ENCODE assay signal across 23 mouse cellular contexts in genomic region chr17:45682843-45683242, GRCm38 (mm10). TPM values are rescaled to one million over a fixed set of nuclear protein-coding genes. Genes with fewer than 3 reads are reported as not detected.
"Had no signal": no experiment of that assay in that cellular context is flagged by ENCODE, and none has a peak within 500 bp of the region (broad histone marks: within the 10 kb centered on the region; RNA-seq: fewer than 3 reads in every experiment).

No protein-coding gene starts in this region.

- H3K9ac ChIP-seq: liver, embryonic 13.5 days; liver, embryonic 15.5 days; liver, postnatal 0 days; lung, embryonic 15.5 days; midbrain, embryonic 13.5 days; midbrain, embryonic 15.5 days; neural tube, embryonic 12.5 days; stomach, embryonic 15.5 days had no signal

- DNase-seq: liver, embryonic 13.5 days; liver, postnatal 0 days; lung, postnatal 10 days; right cerebral cortex, postnatal 14 days; thymus, adult 18-20 months; thymus, postnatal 14 days; thymus, postnatal 36 days had no signal

- ATAC-seq: liver, postnatal 0 days; midbrain, embryonic 13.5 days; midbrain, embryonic 15.5 days had no signal

- H3K27ac ChIP-seq: liver, embryonic 13.5 days; liver, embryonic 15.5 days; lung, embryonic 15.5 days; macrophage; midbrain, embryonic 13.5 days; midbrain, embryonic 15.5 days; neural tube, embryonic 12.5 days; stomach, embryonic 15.5 days had no signal

- H3K4me2 ChIP-seq: liver, embryonic 13.5 days; liver, embryonic 15.5 days; lung, embryonic 15.5 days; midbrain, embryonic 11.5 days; stomach, embryonic 15.5 days had no signal

- H3K27me3 ChIP-seq: lung, embryonic 15.5 days; megakaryocyte, embryonic 14.5 days; midbrain, embryonic 13.5 days; midbrain, embryonic 15.5 days; neural tube, embryonic 12.5 days; stomach, embryonic 15.5 days had no signal

- H3K9me3 ChIP-seq: liver, embryonic 13.5 days; liver, embryonic 15.5 days; lung, embryonic 15.5 days; megakaryocyte, embryonic 14.5 days; midbrain, embryonic 13.5 days; midbrain, embryonic 15.5 days; neural tube, embryonic 12.5 days; stomach, embryonic 15.5 days had no signal

- H3K4me3 ChIP-seq: liver, embryonic 13.5 days; liver, embryonic 15.5 days; lung, embryonic 15.5 days; megakaryocyte, embryonic 14.5 days; midbrain, embryonic 15.5 days; neural tube, embryonic 12.5 days; stomach, embryonic 15.5 days had no signal

RNA-seq across cellular contexts. Expression of gene Capn11, which starts 23.7 kb away (rescaled TPM):
- total RNA-seq: monocyte, adult 5-6 weeks had no signal
- polyA plus RNA-seq: liver, postnatal 0 days; neural tube, embryonic 14.5 days; spleen, adult 2 months; thymus, postnatal 0 days had no signal

RNA-seq across cellular contexts. Expression of gene 1600014C23Rik, which starts 50.8 kb away (rescaled TPM):
- total RNA-seq: megakaryocyte progenitor cell, adult 5-6 weeks; midbrain, postnatal 0 days; monocyte, adult 5-6 weeks; neutrophil, adult 5-6 weeks had no signal
- polyA plus RNA-seq: liver, embryonic 13.5 days; liver, embryonic 15.5 days; liver, postnatal 0 days; lung, embryonic 15.5 days; macrophage; midbrain, embryonic 13.5 days; neural tube, embryonic 12.5 days; neural tube, embryonic 14.5 days; spleen, adult 2 months; stomach, embryonic 15.5 days; thymus, postnatal 0 days had no signal
